Mouse (Mus musculus) limb, embryonic 14.5 days (tissue): Measurements from ENCODE around the gene Creg1. TPM values are rescaled to one million over a fixed set of nuclear protein-coding genes. Genes with fewer than 3 reads are reported as not detected.
A peak's percentile ranks its signal among the peaks of the same experiment; 100 is the strongest.

ENCODE experiments used
- ATAC-seq: fragments of 200-750 bp; cut with Nextera tagmentation; 2 replicates; pipeline ENCODE4 v1.8.0; 2017; ENCODE audit warnings: low read depth, moderate number of reproducible peaks, moderate TSS enrichment; ENCODE audit not compliant: low FRiP score
- DNase-seq: peaks from one replicate; pipeline ENCODE4 v3.0.0-alpha.2; 2015; ENCODE audit warnings: low spot score
- H3K27ac ChIP-seq: fragments of 300-500 bp; sonication (generic); replicated peaks from 2 replicates; pipeline ENCODE4 v1.5.1; 2014; ENCODE audit warnings: low read depth, mild to moderate bottlenecking, low read length, moderate library complexity, mixed read lengths
- H3K27me3 ChIP-seq: fragments of 300-500 bp; sonication (generic); 2 replicates; pipeline ENCODE4 v1.6.1; 2014; ENCODE audit warnings: low read length, mixed read lengths; ENCODE audit not compliant: control insufficient read depth, insufficient read depth
- H3K36me3 ChIP-seq: fragments of 300-500 bp; sonication (generic); 2 replicates; pipeline ENCODE4 v1.6.1; 2014; ENCODE audit warnings: mild to moderate bottlenecking, low read length, moderate library complexity, mixed read lengths; ENCODE audit not compliant: control insufficient read depth, insufficient read depth
- H3K4me1 ChIP-seq: fragments of 300-500 bp; sonication (generic); 2 replicates; pipeline ENCODE4 v1.6.1; 2014; ENCODE audit warnings: antibody characterized with exemption, low read length, mixed read lengths; ENCODE audit not compliant: control insufficient read depth, insufficient read depth
- H3K4me2 ChIP-seq: fragments of 300-500 bp; sonication (generic); replicated peaks from 2 replicates; pipeline ENCODE4 v1.6.1; 2014; ENCODE audit warnings: low read depth, mild to moderate bottlenecking, low read length, moderate library complexity; ENCODE audit not compliant: severe bottlenecking
- H3K4me3 ChIP-seq: fragments of 300-500 bp; sonication (generic); replicated peaks from 2 replicates; pipeline ENCODE4 v1.5.1; 2014; ENCODE audit warnings: low read length
- H3K9ac ChIP-seq: fragments of 300-500 bp; sonication (generic); 2 replicates; pipeline ENCODE4 v1.6.1; 2014; ENCODE audit warnings: mild to moderate bottlenecking, low read depth, low read length, moderate library complexity; ENCODE audit not compliant: severe bottlenecking
- H3K9me3 ChIP-seq: fragments of 300-500 bp; sonication (generic); 2 replicates; pipeline ENCODE4 v1.6.1; 2016; ENCODE audit warnings: low read length; ENCODE audit not compliant: control insufficient read depth
- POLR2A ChIP-seq: fragments of 200-500 bp; IDR thresholded peaks from 2 replicates; pipeline ENCODE4 v1.8.0; 2012; ENCODE audit warnings: inconsistent platforms, mild to moderate bottlenecking, moderate library complexity, borderline replicate concordance; ENCODE audit not compliant: insufficient read depth, insufficient read length; ENCODE audit errors: extremely low read depth
- WGBS: fragments of 180-500 bp; shearing (Covaris S2); extraction: QIAGEN DNeasy Blood & Tissue Kit; methylation state at CpG from one replicate; pipeline ENCODE4 v1.1.7; 2014; 5-methylcytosine and 5-hydroxymethylcytosine counted together
- polyA plus RNA-seq, 2 experiments: library from polyadenylated mRNA; depleted of rRNA in 1 of 2; stranded (reverse) in 1 of 2; unstranded in 1 of 2; fragments of >200 nt; fragmentation: Nextera tagmentation in 1 of 2; extraction: Ambion mirVana in 1 of 2; gene quantifications; 2 replicates each; pipeline versions ENCODE4 v1.2.1 to v1.2.3; 2012 to 2014

Gene Creg1
- polyA plus RNA-seq, 2 experiments, result 22.9 to 68.4 TPM

DNA sequence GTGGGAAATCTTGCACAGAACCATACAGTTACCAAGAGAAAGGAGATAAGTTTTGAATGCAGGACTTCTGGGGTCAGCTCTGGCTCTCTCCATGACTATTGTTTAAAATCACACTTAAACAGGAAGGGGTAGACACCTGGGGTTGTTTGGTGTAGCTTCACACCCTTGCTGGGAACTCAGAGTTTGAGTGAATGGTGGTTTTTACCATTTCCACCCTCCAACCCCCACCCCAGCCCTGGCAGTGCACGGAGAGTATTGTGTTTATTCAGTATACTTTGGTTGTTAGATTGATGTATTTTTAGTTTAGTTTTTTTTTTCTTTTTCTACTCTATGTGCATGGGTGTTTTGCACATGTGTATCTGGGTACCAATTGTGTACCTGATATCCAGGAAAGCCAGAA is 33.4 kb upstream of the Creg1 start:
- Histone ChIP-seq H3K9ac (no peak overlapping the region), H3K27ac (no peak overlapping the region), H3K4me2 (no peak overlapping the region), H3K4me3 (no peak overlapping the region), H3K9me3 (no peaks in the 10 kb centered on the region), H3K4me1 (no peaks in the 10 kb centered on the region), H3K27me3 (no peaks in the 10 kb centered on the region), H3K36me3 (no peaks in the 10 kb centered on the region)
- no peak for TF ChIP-seq POLR2A
- WGBS, result 50% methylated on average over 1 of the region's 1 CpGs
- ATAC-seq, result no peak
- DNase-seq, result no peak

DNA sequence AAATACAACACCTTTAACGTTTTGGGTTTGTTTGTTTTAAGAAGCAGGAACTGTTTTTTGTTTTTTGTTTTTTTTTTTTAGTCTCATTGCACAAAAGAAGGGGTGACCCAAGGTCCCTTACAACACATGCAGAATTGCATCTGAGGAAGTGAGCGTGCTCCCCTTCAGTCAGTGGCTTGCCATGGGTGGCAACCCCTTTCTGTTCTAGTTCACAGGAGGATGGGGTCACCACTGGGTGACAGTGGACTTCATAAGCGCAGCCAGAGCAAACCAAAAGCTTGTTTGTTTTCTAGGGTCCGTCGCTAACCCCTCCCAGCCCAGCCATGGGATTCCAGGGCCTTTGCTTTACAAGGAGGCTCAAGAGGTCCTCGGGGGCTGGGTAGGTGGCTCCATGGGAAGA is 32.0 kb upstream of the Creg1 start:
- Histone ChIP-seq H3K36me3 (no peaks in the 10 kb centered on the region), H3K27ac (no peak overlapping the region), H3K27me3 (no peaks in the 10 kb centered on the region), H3K4me1 (no peaks in the 10 kb centered on the region), H3K4me3 (no peak overlapping the region), H3K9ac (no peak overlapping the region), H3K9me3 (no peaks in the 10 kb centered on the region), H3K4me2 (no peak overlapping the region)
- WGBS, result 75% methylated on average over 6 of the region's 6 CpGs
- ATAC-seq (no peak), DNase-seq (no peak)
- no peak for TF ChIP-seq POLR2A

DNA sequence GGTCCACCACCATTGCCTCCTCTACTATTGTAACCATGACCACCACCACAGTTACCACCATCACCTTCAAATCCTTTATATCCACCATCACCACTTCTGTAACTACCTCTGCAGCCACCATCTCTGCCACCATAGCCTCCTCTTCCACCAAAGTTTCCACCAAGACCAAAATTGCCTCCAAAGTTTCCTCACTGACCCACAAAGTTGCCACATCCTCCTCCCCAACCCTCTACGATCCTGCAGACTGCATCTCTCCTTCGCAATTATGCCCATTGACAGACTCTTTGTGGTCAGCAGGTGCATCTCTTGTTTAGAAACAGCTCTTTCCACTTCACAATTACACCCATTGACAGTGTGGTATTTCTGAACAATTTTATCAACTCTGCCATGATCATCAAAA is 28.7 kb upstream of the Creg1 start:
- no peak for DNase-seq
- Histone ChIP-seq H3K4me2 (no peak overlapping the region), H3K4me3 (no peak overlapping the region)

DNA sequence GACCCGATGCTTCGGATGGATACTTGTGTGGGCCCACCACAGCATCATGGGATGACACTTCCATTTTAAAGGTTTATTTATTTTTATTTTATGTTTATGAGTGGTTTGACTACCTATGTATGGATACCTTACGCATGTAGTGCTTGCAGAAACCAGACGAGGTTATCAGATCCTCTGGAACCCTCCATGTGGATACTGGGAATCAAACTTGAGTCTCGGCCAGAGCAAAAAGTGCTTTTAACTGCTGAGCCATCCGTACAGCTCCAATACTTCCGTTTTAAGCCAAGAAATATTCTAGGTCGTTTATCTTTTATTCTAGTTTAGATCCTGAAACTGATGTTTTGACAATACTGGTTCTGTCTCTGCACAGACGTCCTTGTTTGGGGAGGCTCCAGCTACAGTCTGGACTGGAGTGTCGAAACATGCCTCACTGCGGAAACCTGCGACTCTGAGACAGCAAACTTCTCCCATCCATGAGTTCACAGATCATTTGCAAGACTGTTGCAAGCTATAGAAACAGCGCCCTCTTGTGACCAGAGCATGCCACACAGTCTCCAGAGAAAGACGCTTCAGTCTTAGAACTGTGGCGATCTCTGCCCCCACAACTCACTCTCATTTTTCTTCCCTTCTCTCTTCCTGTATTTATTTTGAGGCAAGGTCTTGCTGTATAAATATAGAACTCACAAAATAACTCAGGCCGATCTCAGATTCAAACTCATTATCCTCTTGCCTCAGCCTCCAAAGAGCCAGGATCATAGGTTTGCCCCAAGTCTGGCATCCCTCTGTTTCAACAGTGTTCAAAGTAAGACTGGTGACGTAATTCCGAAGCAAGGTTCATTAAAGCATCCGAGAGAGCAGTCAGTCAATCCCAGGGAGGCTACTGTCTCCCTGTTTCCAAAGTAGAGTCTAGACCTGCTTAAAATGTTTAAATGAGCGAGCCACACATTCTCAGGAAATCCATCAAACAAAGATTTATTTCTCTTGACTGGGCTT is 27.4 kb upstream of the Creg1 start:
- ATAC-seq (peak; percentile 71), DNase-seq (peak; percentile 93)
- Histone ChIP-seq H3K36me3 (no peaks in the 10 kb centered on the region), H3K27ac (no peak overlapping the region), H3K4me1 (no peaks in the 10 kb centered on the region), H3K27me3 (no peaks in the 10 kb centered on the region), H3K4me3 (no peak overlapping the region), H3K4me2 (0 out of 2 replicates have a peak overlapping the region, but pooled peaks have one; percentile 23), H3K9me3 (no peaks in the 10 kb centered on the region), H3K9ac (no peak overlapping the region)
- TF ChIP-seq POLR2A, result no peak
- 34% methylated on average over 20 of the region's 20 CpGs for WGBS

More for the DNA sequence above, 28.7 kb upstream of the Creg1 start:
- Histone ChIP-seq H3K27ac (no peak overlapping the region), H3K27me3 (no peaks in the 10 kb centered on the region), H3K9ac (no peak overlapping the region), H3K9me3 (no peaks in the 10 kb centered on the region), H3K4me1 (no peaks in the 10 kb centered on the region), H3K36me3 (no peaks in the 10 kb centered on the region)
- TF ChIP-seq POLR2A, result no peak
- 88% methylated on average over 2 of the region's 2 CpGs for WGBS
- no peak for ATAC-seq

DNA sequence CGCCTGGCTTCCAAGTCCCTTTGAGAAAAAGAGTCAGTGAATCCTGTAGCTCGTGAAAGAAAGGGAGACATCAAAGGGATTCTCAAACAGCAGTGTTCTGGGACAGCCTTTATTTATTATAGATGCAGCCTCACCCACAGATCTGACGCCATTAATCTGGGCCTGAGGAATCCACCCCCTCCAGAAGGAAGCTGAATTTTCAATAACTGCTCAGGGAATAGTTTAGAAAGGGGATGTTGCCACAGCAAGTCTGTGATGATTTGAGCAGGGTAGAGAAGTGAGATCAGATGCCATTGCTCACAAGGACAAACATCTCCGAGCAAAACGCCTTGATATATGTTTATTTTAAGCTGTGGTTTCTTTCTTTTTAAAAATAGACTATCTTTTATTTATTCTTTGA is 26.1 kb upstream of the Creg1 start:
- Histone ChIP-seq H3K4me2 (no peak overlapping the region), H3K27me3 (no peaks in the 10 kb centered on the region), H3K4me3 (no peak overlapping the region), H3K27ac (no peak overlapping the region), H3K9ac (no peak overlapping the region), H3K9me3 (no peaks in the 10 kb centered on the region), H3K36me3 (no peaks in the 10 kb centered on the region), H3K4me1 (no peaks in the 10 kb centered on the region)
- 36% methylated on average over 5 of the region's 5 CpGs for WGBS
- ATAC-seq (no peak), DNase-seq (no peak)
- TF ChIP-seq POLR2A, result no peak
